Mouse (Mus musculus) liver, embryonic 12.5 days (tissue): ENCODE results near the gene Prame. TPM values are rescaled to one million over a fixed set of nuclear protein-coding genes. Genes with fewer than 3 reads are reported as not detected.

ENCODE experiments used
- polyA plus RNA-seq: library from polyadenylated mRNA; unstranded; fragments of >200 nt; fragmentation: Nextera tagmentation; extraction: Ambion mirVana; gene quantifications from 2 replicates; pipeline ENCODE4 v1.2.1, GENCODE M21; 2016

Gene Prame
- polyA plus RNA-seq, 1 experiment from 2014 or later: not detected

Other genes with a start within 250 kb of the Prame start
- not detected in 2 replicates for gene Gm7903, start 193.9 kb downstream of the Prame start, polyA plus RNA-seq
- gene AV320801, start 133.1 kb downstream of the Prame start, polyA plus RNA-seq: not detected in 2 replicates
- not detected in 2 replicates for gene Nxf7, start 28.9 kb downstream of the Prame start, polyA plus RNA-seq
- gene Tcp11x2, start 66.1 kb upstream of the Prame start, polyA plus RNA-seq: not detected in 2 replicates
- not detected in 2 replicates for gene Tmsb15a, start 97.6 kb upstream of the Prame start, polyA plus RNA-seq
- 4.2 and 5.0 TPM in 2 replicates for gene Armcx5, start 115.0 kb upstream of the Prame start, polyA plus RNA-seq
- gene Gprasp1, start 115.0 kb upstream of the Prame start, polyA plus RNA-seq: 14.4 and 15.5 TPM in 2 replicates
- gene Bhlhb9, start 169.9 kb upstream of the Prame start, polyA plus RNA-seq: 21.2 and 21.3 TPM in 2 replicates
- 3.4 and 4.5 TPM in 2 replicates for gene Gprasp2, start 211.3 kb upstream of the Prame start, polyA plus RNA-seq